Mouse (Mus musculus): ENCODE data around the gene AF067063. TPM values are rescaled to one million over a fixed set of nuclear protein-coding genes. Genes with fewer than 3 reads are reported as not detected.
"Not testable (repeated sequence)": the region's sequence is repeated elsewhere in the genome, so short reads cannot be mapped to it uniquely, and the experiment has no call there.

Gene AF067063
- total and polyA plus RNA-seq, 2 experiments from 2014 or later: 0.47 TPM; not detected in 1

GRCm38 (mm10) chr13:119835320-119836056 is 5.5 kb upstream of the AF067063 start, which contains the start of gene D13Ertd608e:
TSS of gene D13Ertd608e (plus strand) at chr13:119836006.
- not testable (repeated sequence) for H3K27ac ChIP-seq; H3K4me1 ChIP-seq (ENCODE audit: insufficient read depth, low read length); H3K36me3 ChIP-seq (ENCODE audit: insufficient read depth, low read length); H3K9ac ChIP-seq (replicated peaks; ENCODE audit: low read length); H3K27me3 ChIP-seq (ENCODE audit: insufficient read depth, low read length); H3K9me3 ChIP-seq (ENCODE audit: low read length)
- ATAC-seq (peak; percentile 61), DNase-seq (ENCODE audit: low spot score) (peak; percentile 40)
- peak within 1 kb of the TSS; percentile 25; the same call in 1 of the 2 replicates for H3K4me2 ChIP-seq (ENCODE audit: low read depth, low read length)
- 14% methylated on average over 18 of the region's 25 CpGs for WGBS
- H3K4me3 ChIP-seq (ENCODE audit: low read length): 0 out of 2 replicates have a peak within 1 kb of the TSS, but pooled peaks have one; percentile 11
- TF ChIP-seq CTCF (IDR thresholded peaks at IDR 0.05; ENCODE audit: low read depth): peak; percentile 47

- ATAC-seq: no peak
- Histone ChIP-seq H3K4me1 (ENCODE audit: insufficient read depth, low read length) (no peaks in the 10 kb centered on the region), H3K27ac (no peak overlapping the region), H3K27me3 (ENCODE audit: insufficient read depth, low read length) (no peaks in the 10 kb centered on the region), H3K36me3 (ENCODE audit: insufficient read depth, low read length) (no peaks in the 10 kb centered on the region), H3K9me3 (ENCODE audit: low read length) (no peaks in the 10 kb centered on the region), H3K4me3 (ENCODE audit: low read length) (no peak overlapping the region), H3K4me2 (ENCODE audit: low read depth, low read length) (no peak overlapping the region), H3K9ac (replicated peaks; ENCODE audit: low read length) (no peak overlapping the region)
- no peak for TF ChIP-seq CTCF (IDR thresholded peaks at IDR 0.05; ENCODE audit: low read depth)
- 11% methylated on average over 2 of the region's 2 CpGs for WGBS
- DNase-seq (ENCODE audit: low spot score): no peak
Measured at GRCm38 (mm10) chr13:119817579-119818206, 12.3 kb downstream of the AF067063 start.

GRCm38 (mm10) chr13:119816798-119817197 is 13.2 kb downstream of the AF067063 start:
- Histone ChIP-seq H3K9ac (replicated peaks; ENCODE audit: low read length) (no peak overlapping the region), H3K4me3 (ENCODE audit: low read length) (no peak overlapping the region), H3K27me3 (ENCODE audit: insufficient read depth, low read length) (no peaks in the 10 kb centered on the region), H3K4me1 (ENCODE audit: insufficient read depth, low read length) (no peaks in the 10 kb centered on the region), H3K27ac (no peak overlapping the region), H3K9me3 (ENCODE audit: low read length) (no peaks in the 10 kb centered on the region), H3K36me3 (ENCODE audit: insufficient read depth, low read length) (no peaks in the 10 kb centered on the region), H3K4me2 (ENCODE audit: low read depth, low read length) (no peak overlapping the region)
- TF ChIP-seq CTCF (IDR thresholded peaks at IDR 0.05; ENCODE audit: low read depth): no peak
- DNase-seq (ENCODE audit: low spot score) (no peak), ATAC-seq (no peak)
- 61% methylated on average over 8 of the region's 8 CpGs for WGBS

GRCm38 (mm10) chr13:119810031-119810430 is 20.0 kb downstream of the AF067063 start:
- no peak overlapping the region for H3K27ac ChIP-seq
- no peak overlapping the region for H3K4me2 ChIP-seq (ENCODE audit: low read depth, low read length)
- H3K9ac ChIP-seq (replicated peaks; ENCODE audit: low read length): no peak overlapping the region
- no peak for ATAC-seq
- H3K36me3 ChIP-seq (ENCODE audit: insufficient read depth, low read length): no peaks in the 10 kb centered on the region
- no peaks in the 10 kb centered on the region for H3K9me3 ChIP-seq (ENCODE audit: low read length)
- TF ChIP-seq CTCF (IDR thresholded peaks at IDR 0.05; ENCODE audit: low read depth): no peak
- 84% methylated on average over 9 of the region's 9 CpGs for WGBS
- DNase-seq (ENCODE audit: low spot score): no peak
- H3K4me1 ChIP-seq (ENCODE audit: insufficient read depth, low read length): no peaks in the 10 kb centered on the region
- no peaks in the 10 kb centered on the region for H3K27me3 ChIP-seq (ENCODE audit: insufficient read depth, low read length)
- H3K4me3 ChIP-seq (ENCODE audit: low read length): no peak overlapping the region

- H3K36me3 ChIP-seq (ENCODE audit: insufficient read depth, low read length): no peaks in the 10 kb centered on the region
- H3K27me3 ChIP-seq (ENCODE audit: insufficient read depth, low read length): no peaks in the 10 kb centered on the region
- no peak overlapping the region for H3K9ac ChIP-seq (replicated peaks; ENCODE audit: low read length)
- no peak for ATAC-seq
- H3K4me2 ChIP-seq (ENCODE audit: low read depth, low read length): no peak overlapping the region
- WGBS: 88% methylated on average over 2 of the region's 2 CpGs
- no peaks in the 10 kb centered on the region for H3K9me3 ChIP-seq (ENCODE audit: low read length)
- TF ChIP-seq CTCF (IDR thresholded peaks at IDR 0.05; ENCODE audit: low read depth): no peak
- H3K4me3 ChIP-seq (ENCODE audit: low read length): no peak overlapping the region
- no peak for DNase-seq (ENCODE audit: low spot score)
- no peak overlapping the region for H3K27ac ChIP-seq
- H3K4me1 ChIP-seq (ENCODE audit: insufficient read depth, low read length): no peaks in the 10 kb centered on the region
Measured at GRCm38 (mm10) chr13:119808937-119809336, 21.1 kb downstream of the AF067063 start.

- 67% methylated on average over 4 of the region's 4 CpGs for WGBS
- ATAC-seq: no peak
Measured at GRCm38 (mm10) chr13:119797656-119798055, 32.4 kb downstream of the AF067063 start.

More at GRCm38 (mm10) chr13:119797656-119798055, 32.4 kb downstream of the AF067063 start:
- no peaks in the 10 kb centered on the region for H3K36me3 ChIP-seq (ENCODE audit: insufficient read depth, low read length)
- no peaks in the 10 kb centered on the region for H3K4me1 ChIP-seq (ENCODE audit: insufficient read depth, low read length)
- H3K27me3 ChIP-seq (ENCODE audit: insufficient read depth, low read length): no peaks in the 10 kb centered on the region
- H3K4me3 ChIP-seq (ENCODE audit: low read length): no peak overlapping the region
- H3K9me3 ChIP-seq (ENCODE audit: low read length): no peaks in the 10 kb centered on the region
- no peak for DNase-seq (ENCODE audit: low spot score)
- no peak overlapping the region for H3K9ac ChIP-seq (replicated peaks; ENCODE audit: low read length)
- no peak overlapping the region for H3K27ac ChIP-seq
- TF ChIP-seq CTCF (IDR thresholded peaks at IDR 0.05; ENCODE audit: low read depth): no peak
- H3K4me2 ChIP-seq (ENCODE audit: low read depth, low read length): no peak overlapping the region

Data from hindbrain, postnatal 0 days (tissue).